Mouse (Mus musculus): Measurements from ENCODE around the gene Ube3a. TPM values are rescaled to one million over a fixed set of nuclear protein-coding genes. Genes with fewer than 3 reads are reported as not detected.
A peak's percentile ranks its signal among the peaks of the same experiment; 100 is the strongest.

Ube3a gene
- 156 and 168 TPM in 2 replicates for polyA plus RNA-seq (2014; fragmentation: Nextera tagmentation; extraction: Ambion mirVana)

DNA sequence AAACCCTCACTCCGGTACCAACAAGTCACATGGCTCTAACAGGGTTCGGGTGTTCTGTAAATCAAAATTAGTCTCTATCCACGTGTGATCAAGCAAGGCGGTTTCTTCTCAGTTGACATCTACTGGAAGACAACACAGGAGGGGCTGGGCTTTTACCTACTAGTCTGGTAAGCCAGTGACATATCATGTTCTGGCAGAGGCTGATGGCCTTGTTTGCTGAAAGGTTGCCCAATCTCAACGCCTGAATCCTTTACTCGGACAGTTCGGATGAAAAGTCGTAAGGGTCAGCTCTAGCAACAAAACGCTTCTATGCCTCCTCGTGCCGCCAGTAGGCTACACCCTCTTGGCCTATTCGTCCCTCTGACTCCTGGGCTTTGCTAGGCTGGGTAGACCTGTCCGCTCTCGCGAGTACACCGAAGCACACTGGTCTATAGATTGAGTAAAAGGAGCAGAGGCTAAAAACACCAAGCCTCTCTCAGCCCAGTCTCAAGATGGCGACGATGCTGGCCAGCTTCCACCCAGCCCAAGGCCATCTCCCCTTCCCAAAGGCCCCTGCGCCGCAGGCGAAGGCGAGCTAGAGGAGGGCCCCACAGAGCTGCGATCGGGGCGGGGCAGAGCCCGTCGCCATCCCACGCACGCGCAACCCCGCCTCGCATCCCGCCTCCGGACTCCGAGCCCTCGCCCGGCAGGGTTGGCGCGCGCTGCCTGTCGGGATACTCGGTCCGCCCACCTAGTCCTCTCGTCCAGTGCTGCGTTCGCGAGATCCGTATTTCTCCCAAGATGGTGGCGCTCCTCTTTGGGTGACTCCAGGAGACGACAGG lies at the start of gene Ube3a:
TSS of gene Ube3a (plus strand) at position 706 of the 821 bp plus-strand sequence.
- peak within 1 kb of the TSS; percentile 48 for H3K4me2 ChIP-seq (ENCODE audit: low read depth)
- H3K9me3 ChIP-seq (ENCODE audit: control insufficient read depth, low read length): no peaks in the 10 kb centered on the region
- H3K4me3 ChIP-seq (ENCODE audit: low read depth, low read length): peak within 1 kb of the TSS; percentile 96
- no peaks in the 10 kb centered on the region for H3K27me3 ChIP-seq (ENCODE audit: control insufficient read depth, insufficient read depth, low read length)
- peak; percentile 98 for ATAC-seq (ENCODE audit: insufficient read depth, low FRiP score, low TSS enrichment)
- peaks cover 2% of the 10 kb centered on the region; the same call in 1 of the 2 replicates for H3K4me1 ChIP-seq (ENCODE audit: control insufficient read depth, insufficient read depth, low read length)
- peak; percentile 99 for DNase-seq (ENCODE audit: low spot score)
- H3K27ac ChIP-seq (ENCODE audit: low read depth, low read length): peak within 1 kb of the TSS; percentile 95
- peak within 1 kb of the TSS; percentile 98 for H3K9ac ChIP-seq (ENCODE audit: low read length)
- 2% methylated on average over 50 of the region's 50 CpGs for WGBS
- no peaks in the 10 kb centered on the region for H3K36me3 ChIP-seq (ENCODE audit: control insufficient read depth, insufficient read depth, low read length)

DNA sequence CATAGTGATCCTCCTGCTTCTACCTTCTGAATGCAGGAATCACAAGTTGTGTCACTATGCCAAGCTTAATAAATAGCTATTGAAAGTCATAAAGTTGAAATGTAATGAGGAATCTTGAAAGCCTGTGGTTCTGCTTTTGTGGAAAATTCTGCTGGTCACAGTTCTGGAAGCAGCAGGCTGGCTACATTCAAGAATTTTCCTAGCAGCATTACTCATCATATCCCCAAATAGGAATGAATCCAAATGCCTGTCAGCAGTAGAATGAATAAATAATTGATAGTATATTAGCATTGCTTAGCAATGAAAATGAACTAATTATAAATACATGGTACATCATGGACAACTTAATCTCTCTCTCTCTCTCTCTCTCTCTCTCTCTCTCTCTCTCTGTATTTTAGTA lies 35.7 kb upstream of the Ube3a start:
- H3K4me2 ChIP-seq (ENCODE audit: low read depth): no peak overlapping the region
- H3K4me3 ChIP-seq (ENCODE audit: low read depth, low read length): no peak overlapping the region
- no peaks in the 10 kb centered on the region for H3K4me1 ChIP-seq (ENCODE audit: control insufficient read depth, insufficient read depth, low read length)
- no peaks in the 10 kb centered on the region for H3K9me3 ChIP-seq (ENCODE audit: control insufficient read depth, low read length)
- no peak overlapping the region for H3K9ac ChIP-seq (ENCODE audit: low read length)
- no peak for DNase-seq (ENCODE audit: low spot score)
- no peaks in the 10 kb centered on the region for H3K27me3 ChIP-seq (ENCODE audit: control insufficient read depth, insufficient read depth, low read length)
- H3K36me3 ChIP-seq (ENCODE audit: control insufficient read depth, insufficient read depth, low read length): no peaks in the 10 kb centered on the region
- no peak overlapping the region for H3K27ac ChIP-seq (ENCODE audit: low read depth, low read length)
- ATAC-seq (ENCODE audit: insufficient read depth, low FRiP score, low TSS enrichment): no peak

DNA sequence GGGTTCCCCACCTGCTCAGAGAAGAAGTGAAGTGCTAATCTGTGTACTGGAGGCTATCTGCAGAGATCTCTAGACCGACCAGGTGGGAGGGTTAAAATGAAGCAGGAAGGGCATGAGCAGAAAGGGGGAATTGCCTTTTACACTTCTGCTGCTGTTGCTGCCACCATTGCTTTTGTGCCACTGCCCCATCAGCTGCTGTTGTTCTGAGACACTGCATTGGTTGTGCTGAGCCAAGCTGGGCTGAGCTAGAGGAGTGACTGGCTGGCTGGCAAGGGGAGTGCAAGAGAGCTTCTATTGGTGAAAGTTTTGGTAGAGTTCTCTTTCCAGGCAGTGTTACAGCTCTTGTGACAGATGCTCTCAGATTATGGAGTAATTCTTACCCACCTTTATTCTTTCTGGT lies 13.6 kb upstream of the Ube3a start:
- Histone ChIP-seq H3K36me3 (ENCODE audit: control insufficient read depth, insufficient read depth, low read length) (no peaks in the 10 kb centered on the region), H3K27ac (ENCODE audit: low read depth, low read length) (no peak overlapping the region), H3K4me1 (ENCODE audit: control insufficient read depth, insufficient read depth, low read length) (no peaks in the 10 kb centered on the region), H3K27me3 (ENCODE audit: control insufficient read depth, insufficient read depth, low read length) (no peaks in the 10 kb centered on the region), H3K9me3 (ENCODE audit: control insufficient read depth, low read length) (no peaks in the 10 kb centered on the region), H3K4me2 (ENCODE audit: low read depth) (no peak overlapping the region), H3K9ac (ENCODE audit: low read length) (no peak overlapping the region), H3K4me3 (ENCODE audit: low read depth, low read length) (no peak overlapping the region)
- DNase-seq (ENCODE audit: low spot score): no peak
- no peak for ATAC-seq (ENCODE audit: insufficient read depth, low FRiP score, low TSS enrichment)
- 89% methylated on average over 1 of the region's 1 CpGs for WGBS

DNA sequence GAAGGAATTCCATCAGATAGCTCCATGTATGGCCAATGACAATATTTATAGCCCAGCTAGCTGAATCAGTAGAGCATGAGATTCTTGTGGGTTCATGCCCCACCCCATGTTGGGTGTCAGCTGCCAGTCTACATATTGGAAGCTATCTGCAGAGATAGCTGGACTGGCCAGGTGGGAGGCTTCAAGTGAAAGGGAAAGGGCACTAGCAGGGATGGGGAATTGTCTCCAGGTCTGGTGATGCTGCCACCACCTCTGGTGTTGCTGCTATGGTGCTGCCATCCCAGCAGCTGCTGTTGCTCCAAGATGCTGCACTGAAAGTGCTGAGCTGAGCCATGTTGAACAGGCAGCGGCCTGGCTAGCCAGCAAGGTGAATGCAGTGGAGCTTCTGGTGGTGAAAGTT lies 7.3 kb upstream of the Ube3a start:
- DNase-seq (ENCODE audit: low spot score) (no peak), ATAC-seq (ENCODE audit: insufficient read depth, low FRiP score, low TSS enrichment) (no peak)
- H3K27me3 ChIP-seq (ENCODE audit: control insufficient read depth, insufficient read depth, low read length): no peaks in the 10 kb centered on the region
- WGBS: 88% methylated on average over 1 of the region's 1 CpGs
- H3K36me3 ChIP-seq (ENCODE audit: control insufficient read depth, insufficient read depth, low read length): no peaks in the 10 kb centered on the region
- no peak overlapping the region for H3K9ac ChIP-seq (ENCODE audit: low read length)
- H3K9me3 ChIP-seq (ENCODE audit: control insufficient read depth, low read length): no peaks in the 10 kb centered on the region
- H3K4me3 ChIP-seq (ENCODE audit: low read depth, low read length): no peak overlapping the region
- no peak overlapping the region for H3K27ac ChIP-seq (ENCODE audit: low read depth, low read length)
- no peak overlapping the region for H3K4me2 ChIP-seq (ENCODE audit: low read depth)
- H3K4me1 ChIP-seq (ENCODE audit: control insufficient read depth, insufficient read depth, low read length): no peaks in the 10 kb centered on the region

DNA sequence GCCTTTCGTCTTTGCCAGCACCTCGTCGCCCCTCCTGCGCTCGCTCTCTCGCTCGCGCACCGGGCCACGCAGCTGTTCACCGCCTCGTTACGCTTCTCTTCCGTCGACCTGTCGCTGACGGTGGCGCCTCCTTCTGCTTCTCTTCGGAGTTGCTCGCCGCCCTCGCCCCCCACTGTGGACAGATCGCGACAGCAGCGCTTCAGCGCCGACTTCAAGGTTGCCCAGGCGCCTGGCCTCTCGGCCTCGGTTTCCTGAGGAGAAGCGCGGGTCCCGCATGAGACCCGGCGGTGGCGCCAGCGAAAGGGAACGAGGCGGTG lies 274 bp downstream of the Ube3a start:
- WGBS: 0% methylated on average over 39 of the region's 39 CpGs
- Histone ChIP-seq H3K4me1 (ENCODE audit: control insufficient read depth, insufficient read depth, low read length) (peaks cover 2% of the 10 kb centered on the region; the same call in 1 of the 2 replicates), H3K27ac (ENCODE audit: low read depth, low read length) (peak overlapping the region; percentile 95), H3K36me3 (ENCODE audit: control insufficient read depth, insufficient read depth, low read length) (no peaks in the 10 kb centered on the region), H3K27me3 (ENCODE audit: control insufficient read depth, insufficient read depth, low read length) (no peaks in the 10 kb centered on the region), H3K9me3 (ENCODE audit: control insufficient read depth, low read length) (no peaks in the 10 kb centered on the region), H3K4me2 (ENCODE audit: low read depth) (peak overlapping the region; percentile 48), H3K9ac (ENCODE audit: low read length) (peak overlapping the region; percentile 98), H3K4me3 (ENCODE audit: low read depth, low read length) (peak overlapping the region; percentile 96)
- DNase-seq (ENCODE audit: low spot score): no peak
- peak; percentile 68 for ATAC-seq (ENCODE audit: insufficient read depth, low FRiP score, low TSS enrichment)

DNA sequence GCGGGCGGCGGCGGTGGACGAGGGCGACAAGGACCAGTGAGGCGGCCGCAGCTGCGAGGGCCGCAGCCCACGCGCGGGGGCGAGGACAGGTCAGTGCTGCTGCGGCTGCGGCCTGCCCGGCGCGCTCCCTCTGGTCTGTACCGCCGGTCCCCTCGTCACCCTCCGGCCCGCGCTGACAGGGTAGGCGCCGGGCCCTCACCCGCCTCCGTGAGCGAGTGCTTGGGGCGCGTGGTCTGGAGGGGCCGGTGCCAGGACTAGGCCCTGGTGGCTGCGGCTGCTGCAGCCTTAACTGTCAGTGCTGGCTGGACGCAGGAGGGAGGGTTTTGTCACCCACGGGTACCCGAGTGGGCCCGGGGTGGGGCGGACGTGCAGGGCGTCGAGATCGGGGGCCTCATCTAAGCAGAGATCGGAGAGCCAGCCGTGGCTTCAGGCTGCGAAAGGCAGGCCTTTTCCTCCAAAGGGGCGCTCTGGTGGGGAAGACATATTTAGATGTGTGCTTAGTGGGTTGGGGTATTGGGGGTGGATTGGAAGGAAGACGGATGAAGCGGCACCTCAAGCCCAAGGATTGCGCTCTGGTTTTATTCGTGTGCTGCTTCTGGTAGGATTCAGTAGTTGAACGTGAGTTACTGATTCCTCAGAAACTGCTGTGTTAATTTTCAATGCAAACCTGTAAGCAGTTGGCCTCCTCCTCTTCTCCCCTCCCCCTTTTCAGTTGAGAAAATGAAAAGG lies 797 bp downstream of the Ube3a start:
- H3K9ac ChIP-seq (ENCODE audit: low read length): peak overlapping the region; percentile 98
- WGBS: under 1% methylated on average over 35 of the region's 52 CpGs
- DNase-seq (ENCODE audit: low spot score): peak; percentile 76

DNA sequence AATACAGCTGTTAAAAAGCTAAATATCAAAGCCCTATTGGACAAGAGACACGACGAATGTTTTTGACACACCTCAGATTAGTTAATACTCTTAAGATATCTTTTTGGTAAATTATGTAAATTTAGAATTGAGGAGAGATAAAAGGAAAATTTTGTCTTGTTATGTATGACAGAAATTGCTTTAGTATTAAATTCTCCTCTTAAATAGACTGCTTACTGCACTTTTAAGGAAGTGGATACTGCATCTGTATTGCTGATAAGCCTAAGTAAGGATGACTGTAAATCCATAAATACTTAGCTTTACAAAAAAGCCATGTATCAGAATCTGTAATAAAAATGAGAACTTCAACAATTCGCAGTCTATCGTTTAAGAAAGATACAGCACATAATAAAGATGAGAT lies 1.8 kb downstream of the Ube3a start:
- Histone ChIP-seq H3K9me3 (ENCODE audit: control insufficient read depth, low read length) (no peaks in the 10 kb centered on the region), H3K4me2 (ENCODE audit: low read depth) (peak overlapping the region; percentile 48), H3K9ac (ENCODE audit: low read length) (no peak overlapping the region), H3K4me3 (ENCODE audit: low read depth, low read length) (peak overlapping the region; percentile 96), H3K27ac (ENCODE audit: low read depth, low read length) (no peak overlapping the region), H3K4me1 (ENCODE audit: control insufficient read depth, insufficient read depth, low read length) (peaks cover 2% of the 10 kb centered on the region; the same call in 1 of the 2 replicates), H3K27me3 (ENCODE audit: control insufficient read depth, insufficient read depth, low read length) (no peaks in the 10 kb centered on the region), H3K36me3 (ENCODE audit: control insufficient read depth, insufficient read depth, low read length) (no peaks in the 10 kb centered on the region)
- WGBS: 63% methylated on average over 4 of the region's 4 CpGs
- ATAC-seq (ENCODE audit: insufficient read depth, low FRiP score, low TSS enrichment): no peak
- DNase-seq (ENCODE audit: low spot score): no peak

More for the DNA sequence above, 797 bp downstream of the Ube3a start:
- Histone ChIP-seq H3K27ac (ENCODE audit: low read depth, low read length) (peak overlapping the region; percentile 95), H3K9me3 (ENCODE audit: control insufficient read depth, low read length) (no peaks in the 10 kb centered on the region), H3K4me1 (ENCODE audit: control insufficient read depth, insufficient read depth, low read length) (peaks cover 2% of the 10 kb centered on the region; the same call in 1 of the 2 replicates), H3K4me2 (ENCODE audit: low read depth) (peak overlapping the region; percentile 48), H3K4me3 (ENCODE audit: low read depth, low read length) (peak overlapping the region; percentile 96), H3K36me3 (ENCODE audit: control insufficient read depth, insufficient read depth, low read length) (no peaks in the 10 kb centered on the region), H3K27me3 (ENCODE audit: control insufficient read depth, insufficient read depth, low read length) (no peaks in the 10 kb centered on the region)
- peak; percentile 56 for ATAC-seq (ENCODE audit: insufficient read depth, low FRiP score, low TSS enrichment)

DNA sequence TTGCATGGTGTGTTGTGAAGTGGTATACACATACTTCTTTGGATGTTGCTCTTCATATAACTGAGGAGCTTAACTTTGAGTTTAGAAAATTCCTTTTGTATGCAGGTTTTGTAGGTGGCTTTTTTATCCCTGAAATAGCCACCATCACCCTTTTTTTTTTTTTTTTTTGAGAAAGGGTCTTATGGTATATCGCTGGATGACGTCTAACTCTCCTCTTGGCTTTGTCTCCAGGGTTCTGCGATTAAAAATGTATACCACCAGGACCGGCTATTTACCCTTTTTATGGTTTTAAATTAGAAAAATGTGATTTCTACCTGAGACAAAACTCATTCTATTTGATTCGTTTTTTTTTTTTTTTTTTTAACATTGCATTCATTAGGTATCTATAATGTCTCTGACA lies 2.2 kb downstream of the Ube3a start:
- 68% methylated on average over 5 of the region's 5 CpGs for WGBS

More for the DNA sequence above, 2.2 kb downstream of the Ube3a start:
- Histone ChIP-seq H3K36me3 (ENCODE audit: control insufficient read depth, insufficient read depth, low read length) (no peaks in the 10 kb centered on the region), H3K4me1 (ENCODE audit: control insufficient read depth, insufficient read depth, low read length) (peaks cover 2% of the 10 kb centered on the region; the same call in 1 of the 2 replicates), H3K27ac (ENCODE audit: low read depth, low read length) (no peak overlapping the region), H3K27me3 (ENCODE audit: control insufficient read depth, insufficient read depth, low read length) (no peaks in the 10 kb centered on the region), H3K9me3 (ENCODE audit: control insufficient read depth, low read length) (no peaks in the 10 kb centered on the region), H3K4me2 (ENCODE audit: low read depth) (peak overlapping the region; percentile 48), H3K9ac (ENCODE audit: low read length) (no peak overlapping the region), H3K4me3 (ENCODE audit: low read depth, low read length) (peak overlapping the region; percentile 96; the same call in 1 of the 2 replicates)
- ATAC-seq (ENCODE audit: insufficient read depth, low FRiP score, low TSS enrichment) (no peak), DNase-seq (ENCODE audit: low spot score) (no peak)

All from neural tube, embryonic 11.5 days (tissue).